Mouse (Mus musculus): ENCODE results near the gene Rcn2. TPM values are rescaled to one million over a fixed set of nuclear protein-coding genes. Genes with fewer than 3 reads are reported as not detected.

Rcn2 gene
- total RNA-seq (2023), result 35.1 TPM

DNA sequence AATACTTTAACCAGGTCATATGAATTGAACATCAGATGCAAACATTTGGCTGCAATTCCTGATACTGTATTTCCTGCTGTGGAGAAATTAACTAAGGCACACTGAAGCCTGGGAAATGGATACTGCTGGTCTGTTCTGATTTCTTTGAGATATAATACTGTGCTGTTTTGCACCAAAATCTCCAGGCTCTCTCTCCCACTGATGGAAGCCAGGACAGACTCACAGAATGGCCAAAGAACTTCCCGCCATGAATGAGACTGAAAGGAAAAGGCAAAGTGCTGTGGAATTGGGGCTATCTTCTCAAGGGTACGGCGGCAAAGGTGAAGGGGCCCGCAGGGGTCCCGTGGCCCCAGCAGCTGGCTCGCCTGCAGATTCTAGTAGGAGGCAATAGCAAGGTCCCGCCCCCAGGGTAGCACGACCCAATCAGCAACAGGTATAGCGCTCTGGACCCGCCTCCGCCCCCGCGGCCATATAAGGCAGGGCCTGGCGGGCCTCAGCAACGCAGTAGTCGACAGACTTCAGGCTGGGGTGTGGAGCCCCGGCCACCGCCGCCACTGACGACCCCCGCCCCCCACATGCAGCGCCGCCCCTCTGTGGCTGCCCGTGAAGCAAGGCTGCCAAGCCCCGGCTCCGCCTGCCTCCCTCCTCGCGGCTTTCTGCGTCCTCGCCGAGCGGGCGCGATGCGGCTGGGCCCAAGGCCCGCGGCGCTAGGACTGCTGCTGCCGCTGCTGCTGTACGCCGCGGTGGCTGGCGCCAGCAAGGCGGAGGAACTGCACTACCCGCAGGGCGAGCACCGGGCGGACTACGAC lies at the start of gene Rcn2:
Gene Rcn2 (plus strand): TSS at position 474 of the 809 bp plus-strand sequence.

DNA sequence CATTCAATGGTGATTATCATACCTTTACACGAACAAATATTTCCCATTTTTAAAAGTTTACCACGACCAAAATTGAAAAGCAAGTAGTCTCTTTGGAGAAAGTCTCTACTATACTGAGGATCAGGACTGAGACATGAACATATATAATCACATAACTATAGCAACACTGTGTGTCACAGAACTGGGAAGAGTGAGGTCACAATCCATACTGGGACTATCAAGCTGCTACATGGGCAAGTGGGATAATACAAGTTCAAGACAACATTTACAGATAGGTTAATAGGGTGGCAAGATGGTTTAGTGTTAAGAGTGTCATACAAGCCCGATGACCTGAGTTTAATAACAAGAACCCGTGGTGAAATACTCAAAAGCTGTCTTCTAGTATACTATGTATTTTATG lies 31.2 kb upstream of the Rcn2 start, which contains the start of gene 4930563M21Rik:
Gene 4930563M21Rik (minus strand): TSS at position 101 of the 400 bp plus-strand sequence.

DNA sequence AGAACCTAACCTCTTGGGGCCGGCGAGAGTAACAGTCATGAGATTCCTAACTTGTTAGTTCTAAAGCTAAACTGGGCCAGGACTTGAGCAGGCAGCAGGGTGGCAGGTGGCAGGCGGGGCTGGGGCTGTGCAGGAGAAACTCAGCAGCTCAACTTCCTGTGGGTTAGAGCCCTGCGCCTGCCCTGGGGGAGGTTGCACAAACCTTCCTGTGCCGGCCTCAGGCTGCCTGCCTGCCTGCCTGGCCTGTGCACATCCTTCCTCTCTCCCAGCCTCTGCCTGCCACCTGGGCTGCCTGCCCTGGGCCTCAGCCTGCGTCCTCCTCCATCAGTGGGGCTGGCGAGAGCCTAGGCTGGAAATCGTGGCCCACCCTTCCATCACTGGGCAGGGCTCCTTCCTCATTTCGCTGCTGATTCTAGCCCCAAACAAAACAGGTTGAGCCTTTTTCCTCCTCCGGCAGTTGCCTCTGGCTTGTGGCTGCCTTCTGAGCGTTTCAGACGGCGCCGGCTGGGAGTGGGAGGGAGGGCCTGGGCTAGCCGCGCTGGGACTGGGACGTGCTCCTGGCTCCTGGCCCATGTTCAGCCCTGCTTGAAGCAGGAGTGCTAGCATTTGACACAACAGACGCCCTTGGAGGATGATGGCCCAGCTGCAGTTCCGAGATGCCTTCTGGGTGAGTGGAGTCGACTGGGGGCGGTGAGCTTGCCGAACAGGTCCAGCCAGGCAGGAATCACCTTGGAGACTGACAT lies 48.3 kb downstream of the Rcn2 start, which contains the start of gene Pstpip1:
Gene Pstpip1 (plus strand): TSS at position 185 of the 743 bp plus-strand sequence.

Other genes starting within 250 kb of the Rcn2 start
- gene Scaper, start 103.7 kb upstream of the Rcn2 start, total RNA-seq (2023), result 32.2 TPM
- not detected for gene 4930563M21Rik, start 31.3 kb upstream of the Rcn2 start, total RNA-seq (2023)
- gene Pstpip1, start 48.1 kb downstream of the Rcn2 start, total RNA-seq (2023), result 151 TPM
- 19.3 TPM for gene Tspan3, start 123.6 kb downstream of the Rcn2 start, total RNA-seq (2023)

Measured in CD4-positive naive resting alpha-beta T cell, adult 76 days (primary cell).